Mouse (Mus musculus) G1E (cell line): ENCODE measurements around the gene Cep164. TPM values are rescaled to one million over a fixed set of nuclear protein-coding genes. Genes with fewer than 3 reads are reported as not detected.

ENCODE experiments used
- ATAC-seq: 2 replicates; pipeline ENCODE4 v1.8.0; 2016; ENCODE audit warnings: mild to moderate bottlenecking; ENCODE audit not compliant: insufficient number of reproducible peaks, poor library complexity, low FRiP score, severe bottlenecking; ENCODE audit errors: extremely low read depth
- DNase-seq: peaks from one replicate; pipeline ENCODE4 v3.0.0; 2012; ENCODE audit warnings: low spot score
- H3K27me3 ChIP-seq: 2 replicates; pipeline ENCODE4 v1.6.1; 2012; ENCODE audit warnings: mild to moderate bottlenecking, low read length, inconsistent platforms; ENCODE audit not compliant: insufficient read depth
- H3K36me3 ChIP-seq: replicated peaks from 2 replicates; pipeline ENCODE3; 2012; ENCODE audit warnings: mild to moderate bottlenecking, inconsistent platforms
- H3K4me1 ChIP-seq: 2 replicates; pipeline ENCODE4 v1.6.1; 2012; ENCODE audit warnings: low read depth, low read length, inconsistent platforms, mixed read lengths; ENCODE audit not compliant: insufficient read depth
- H3K4me3 ChIP-seq: 2 replicates; pipeline ENCODE4 v1.5.1; 2012; ENCODE audit warnings: low read depth, mild to moderate bottlenecking, inconsistent platforms, low read length, moderate library complexity, mixed read lengths
- H3K9me3 ChIP-seq: replicated peaks from 2 replicates; pipeline ENCODE4 v1.6.1; 2012; ENCODE audit warnings: inconsistent platforms
- CTCF ChIP-seq: IDR thresholded peaks from 2 replicates; pipeline ENCODE4 v1.5.1; 2012; ENCODE audit warnings: low read depth, low read length, inconsistent platforms, mixed read lengths
- GATA1 ChIP-seq: IDR thresholded peaks from 2 replicates; pipeline ENCODE4 v1.6.1; 2012; ENCODE audit warnings: borderline replicate concordance, low read length, inconsistent platforms, mixed read lengths
- GATA2 ChIP-seq: IDR thresholded peaks from 2 replicates; pipeline ENCODE4 v1.6.1; 2012; ENCODE audit warnings: low read depth, low read length, inconsistent platforms, borderline replicate concordance
- POLR2AphosphoS5 ChIP-seq: IDR thresholded peaks from 2 replicates; pipeline ENCODE4 v1.6.1; 2012; ENCODE audit warnings: low read depth, low read length, inconsistent platforms; ENCODE audit not compliant: insufficient replicate concordance
- TAL1 ChIP-seq: conservative IDR thresholded peaks from 2 replicates; pipeline ENCODE4 v1.6.1; 2012; ENCODE audit warnings: low read depth, low read length, inconsistent platforms, mixed read lengths
- polyA plus RNA-seq: library from polyadenylated mRNA; stranded (reverse); fragments of >175 nt; gene quantifications from 2 replicates; pipeline ENCODE4 v1.2.3, GENCODE M21; 2012
- total RNA-seq, 2 experiments: library from RNA; stranded (forward) in 1 of 2; stranded (reverse) in 1 of 2; fragments of 200-1000 nt in 1 of 2; fragments of >200 nt in 1 of 2; fragmentation: Nextera tagmentation in 1 of 2; gene quantifications; 2 replicates each; pipeline ENCODE4 v1.2.3; 2014 to 2017

The Cep164 gene
- total and polyA plus RNA-seq, 3 experiments = 21.9 to 95.3 (median 77.4) TPM

DNA sequence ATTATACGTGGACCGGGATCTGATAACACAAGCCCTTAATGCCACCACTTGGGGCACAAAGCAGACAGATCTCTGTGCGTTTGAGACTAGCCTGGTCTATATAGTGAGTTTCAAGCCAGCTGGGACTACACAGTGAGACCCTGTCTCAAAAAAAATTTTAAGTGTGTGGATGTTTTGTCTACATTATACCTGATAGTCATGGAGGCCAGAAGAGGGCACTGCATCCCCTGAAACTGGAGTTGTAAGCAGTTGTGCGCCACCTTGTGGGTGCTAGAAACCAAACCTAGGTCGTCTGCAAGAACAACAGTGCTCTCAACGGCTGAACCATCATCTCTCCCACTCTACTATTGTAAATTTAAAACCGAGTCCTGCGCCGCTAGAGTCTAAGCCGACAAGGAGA lies 616 bp upstream of the Cep164 start:
- Histone ChIP-seq H3K36me3 (peaks cover 14% of the 10 kb centered on the region), H3K9me3 (peaks cover 3% of the 10 kb centered on the region; the same call in 1 of the 2 replicates), H3K4me1 (peaks cover 28% of the 10 kb centered on the region), H3K4me3 (peak overlapping the region; percentile 33; the same call in 1 of the 2 replicates), H3K27me3 (peaks cover under 1% of the 10 kb centered on the region; the same call in 1 of the 2 replicates)
- DNase-seq = no peak
- ATAC-seq = no peak
- no peak for TF ChIP-seq GATA2
- peak; percentile 58 for TF ChIP-seq CTCF

DNA sequence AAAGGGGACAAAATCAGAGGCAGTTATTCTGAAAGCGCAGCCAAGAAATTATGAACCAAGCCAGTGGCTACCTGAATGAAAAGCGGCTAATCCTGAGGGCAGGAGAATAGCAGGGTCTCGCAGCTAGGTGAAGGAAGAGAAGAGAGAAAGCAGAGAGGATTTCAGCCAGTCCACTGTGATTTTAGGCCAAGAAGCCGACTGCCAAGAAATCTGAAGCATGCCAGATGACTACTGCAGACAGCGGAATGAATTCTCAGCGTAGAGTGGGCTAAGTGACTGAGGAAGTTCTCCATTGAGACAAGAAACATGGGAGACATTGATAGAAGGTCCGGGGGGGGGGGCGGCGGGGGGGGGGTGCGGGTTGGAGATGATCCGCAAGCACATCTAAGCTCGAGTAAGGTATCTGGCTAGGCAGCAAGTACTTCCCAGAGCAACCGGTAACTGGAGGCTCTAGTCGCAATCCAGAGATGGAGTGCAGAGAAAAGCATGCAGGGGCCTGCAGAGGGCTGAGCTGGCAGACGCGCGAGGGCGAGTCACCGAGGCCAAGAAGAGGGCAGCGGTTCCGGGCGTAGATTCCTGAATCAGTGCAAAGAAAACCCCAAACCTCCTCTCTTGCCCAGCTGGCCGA lies 714 bp downstream of the Cep164 start:
- TF ChIP-seq TAL1 (no peak), POLR2AphosphoS5 (no peak)
- DNase-seq = peak; percentile 17
- no peaks in the 10 kb centered on the region for H3K27me3 ChIP-seq
- peaks cover 3% of the 10 kb centered on the region; the same call in 1 of the 2 replicates for H3K9me3 ChIP-seq
- ATAC-seq = no peak
- peaks cover 28% of the 10 kb centered on the region for H3K4me1 ChIP-seq
- peaks cover 25% of the 10 kb centered on the region for H3K36me3 ChIP-seq
- peak overlapping the region; percentile 83 for H3K4me3 ChIP-seq

DNA sequence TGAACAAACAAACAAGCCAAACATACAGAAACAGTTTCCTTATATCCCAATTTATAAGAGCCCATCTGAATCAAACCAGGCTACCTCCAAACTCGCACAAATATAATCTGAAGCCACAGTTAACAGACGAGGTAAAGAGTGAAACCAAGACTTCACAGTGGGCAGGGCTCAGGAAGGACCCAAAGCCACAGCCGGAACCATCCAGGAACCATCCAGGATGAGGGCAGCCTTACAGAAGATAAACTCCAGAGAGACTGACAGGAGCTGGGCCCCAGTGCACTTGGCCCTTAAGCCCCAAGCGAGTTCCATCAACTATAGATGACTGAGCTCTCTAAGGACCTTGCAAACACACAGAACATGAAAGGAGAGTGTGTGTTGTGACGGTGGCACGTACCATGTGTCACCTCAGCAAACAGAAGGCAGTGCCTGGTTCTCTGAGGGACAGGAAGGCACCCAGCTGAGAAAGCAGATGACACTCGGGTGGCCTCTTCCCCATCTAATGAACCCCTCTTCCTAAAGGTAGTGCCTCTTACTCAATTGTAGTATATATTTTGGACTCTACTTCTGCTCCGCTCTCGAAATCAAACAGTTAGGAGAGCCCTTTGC lies 10.0 kb downstream of the Cep164 start:
- H3K4me3 ChIP-seq = no peak overlapping the region
- H3K9me3 ChIP-seq = no peaks in the 10 kb centered on the region
- TF ChIP-seq GATA1 (no peak), POLR2AphosphoS5 (no peak), TAL1 (no peak), GATA2 (no peak), CTCF (no peak)
- peaks cover 2% of the 10 kb centered on the region; the same call in 1 of the 2 replicates for H3K4me1 ChIP-seq
- ATAC-seq = no peak
- peaks cover 81% of the 10 kb centered on the region for H3K36me3 ChIP-seq
- H3K27me3 ChIP-seq = no peaks in the 10 kb centered on the region
- DNase-seq = no peak

DNA sequence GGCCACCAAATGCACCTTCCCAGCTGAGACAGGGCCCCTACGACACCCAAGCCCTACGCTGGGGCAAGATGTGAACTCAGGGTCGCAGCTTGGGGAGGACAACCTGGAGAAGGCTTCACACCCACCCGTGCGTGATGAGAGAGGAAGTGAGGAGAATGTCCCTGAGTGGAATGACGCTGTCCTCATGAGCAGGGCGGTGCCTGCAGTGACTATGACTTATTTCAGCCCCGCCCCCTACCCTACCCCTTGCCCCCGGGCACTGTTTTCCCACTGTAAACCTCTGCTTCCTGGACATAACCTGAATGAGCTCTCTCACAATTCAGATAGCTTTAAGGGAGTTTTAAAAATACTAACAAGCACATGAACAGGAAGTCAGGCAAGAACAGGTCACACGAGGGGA lies 13.0 kb downstream of the Cep164 start:
- Histone ChIP-seq H3K4me3 (no peak overlapping the region), H3K27me3 (no peaks in the 10 kb centered on the region), H3K36me3 (peaks cover 72% of the 10 kb centered on the region), H3K4me1 (peaks cover 10% of the 10 kb centered on the region), H3K9me3 (no peaks in the 10 kb centered on the region)
- no peak for DNase-seq
- TF ChIP-seq GATA1 (no peak), CTCF (no peak), GATA2 (no peak), POLR2AphosphoS5 (no peak), TAL1 (no peak)
- ATAC-seq = no peak

DNA sequence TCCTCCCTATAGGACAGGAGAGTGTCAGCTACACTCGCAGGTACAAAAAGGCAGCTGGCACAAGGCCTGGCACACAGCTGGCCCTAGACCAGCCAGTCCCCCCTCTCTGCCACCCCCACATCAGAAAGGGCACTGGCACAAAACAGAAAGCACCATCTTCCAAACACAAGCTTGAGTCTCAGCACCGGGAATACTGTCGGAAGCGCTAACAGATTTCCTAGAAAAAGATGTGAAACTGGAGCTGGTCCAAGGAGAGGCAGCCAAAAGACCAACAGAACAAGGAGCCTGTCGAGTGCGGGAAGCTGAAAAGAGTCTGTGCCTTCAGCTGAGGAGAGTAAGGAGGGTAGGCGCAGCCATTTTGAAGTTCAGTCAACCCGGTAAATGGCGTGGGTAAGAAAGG lies 13.4 kb downstream of the Cep164 start:
- ATAC-seq = no peak
- H3K4me3 ChIP-seq = no peak overlapping the region
- TF ChIP-seq CTCF = no peak
- no peak for TF ChIP-seq TAL1
- no peak for TF ChIP-seq GATA1
- TF ChIP-seq GATA2 = no peak
- no peak for TF ChIP-seq POLR2AphosphoS5

DNA sequence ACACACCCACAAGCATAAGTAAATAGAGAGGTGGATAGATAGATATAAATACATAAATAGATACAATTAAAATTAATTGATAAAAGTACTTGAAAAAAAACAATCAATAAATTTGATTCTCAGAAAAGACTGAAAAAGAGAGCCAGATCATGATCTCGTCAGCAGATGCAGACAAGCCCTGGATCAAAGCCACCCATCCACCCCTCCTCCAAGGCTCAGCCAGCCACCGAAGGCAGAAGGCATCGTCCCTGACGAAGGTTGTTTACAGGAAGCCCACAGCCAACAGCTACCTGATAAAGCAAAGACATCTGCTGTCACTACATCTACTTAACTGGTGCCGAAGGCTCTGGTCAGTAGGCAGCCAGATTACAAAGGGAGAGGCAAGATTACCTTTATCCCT lies 16.5 kb downstream of the Cep164 start:
- H3K9me3 ChIP-seq = no peaks in the 10 kb centered on the region
- DNase-seq (no peak), ATAC-seq (no peak)
- H3K4me1 ChIP-seq = peaks cover 27% of the 10 kb centered on the region
- TF ChIP-seq CTCF (no peak), GATA1 (no peak), TAL1 (no peak), POLR2AphosphoS5 (no peak), GATA2 (no peak)
- H3K4me3 ChIP-seq = no peak overlapping the region
- H3K36me3 ChIP-seq = peaks cover 70% of the 10 kb centered on the region
- no peaks in the 10 kb centered on the region for H3K27me3 ChIP-seq

More for the DNA sequence above, 13.4 kb downstream of the Cep164 start:
- Histone ChIP-seq H3K9me3 (no peaks in the 10 kb centered on the region), H3K4me1 (peaks cover 12% of the 10 kb centered on the region), H3K36me3 (peaks cover 70% of the 10 kb centered on the region), H3K27me3 (no peaks in the 10 kb centered on the region)
- DNase-seq = no peak
